Mouse (Mus musculus) erythroblast, embryonic 14.5 days (primary cell): ENCODE measurements at regions not wholly inside any gene's neighbourhood (a gene's known extent, or its start where the extent isn't known, plus 50 kb on each side); places are given as distances from the start of the nearest gene placed in this dataset.

Experiments
- GATA1 ChIP-seq: IDR thresholded peaks from 2 replicates; pipeline ENCODE4 v1.6.1; 2012; ENCODE audit warnings: low read length, inconsistent platforms, mixed read lengths
- TAL1 ChIP-seq: IDR thresholded peaks from 3 replicates; pipeline ENCODE4 v1.6.1; 2012; ENCODE audit warnings: low read length, inconsistent platforms, mixed read lengths

GRCm38 (mm10) chr13:97376232-97376523 is 135.3 kb downstream of the Enc1 start:
- no peak for TF ChIP-seq TAL1
- no peak for TF ChIP-seq GATA1
